Mouse (Mus musculus): Measurements from ENCODE around the gene Camk2d.

GRCm38 (mm10) chr3:126640443-126641251 is 44.5 kb downstream of the Camk2d start:
- TF ChIP-seq ZNF384 (IDR thresholded peaks at IDR 0.05; ENCODE audit: low read depth, low read length) (no peak), MAFK (IDR thresholded peaks at IDR 0.05; ENCODE audit: insufficient read depth, low read depth, low read length) (no peak), CHD2 (IDR thresholded peaks at IDR 0.05; ENCODE audit: low read depth, low read length) (no peak), HCFC1 (IDR thresholded peaks at IDR 0.05; ENCODE audit: borderline replicate concordance, insufficient read depth, low read length) (no peak), ZC3H11A (IDR thresholded peaks at IDR 0.05; ENCODE audit: borderline replicate concordance, low read depth, low read length) (no peak)
